Mouse (Mus musculus) heart, adult 2 months (tissue): ENCODE measurements around the gene Sox13.

Experiments used
- CTCF ChIP-seq: fragments of 200-600 bp; IDR thresholded peaks from 2 replicates; pipeline ENCODE4 v1.8.1; 2022; ENCODE audit warnings: antibody characterized with exemption, mild to moderate bottlenecking, moderate library complexity
- EP300 ChIP-seq: fragments of 200-500 bp; IDR thresholded peaks from 2 replicates; pipeline ENCODE4 v1.6.1; 2011; ENCODE audit warnings: low read depth, low read length, control low read depth; ENCODE audit not compliant: insufficient read depth
- POLR2A ChIP-seq: fragments of 200-500 bp; IDR thresholded peaks from 2 replicates; pipeline ENCODE4 v1.6.1; 2011; ENCODE audit warnings: mild to moderate bottlenecking, low read depth, low read length, control low read depth; ENCODE audit not compliant: insufficient read depth

DNA sequence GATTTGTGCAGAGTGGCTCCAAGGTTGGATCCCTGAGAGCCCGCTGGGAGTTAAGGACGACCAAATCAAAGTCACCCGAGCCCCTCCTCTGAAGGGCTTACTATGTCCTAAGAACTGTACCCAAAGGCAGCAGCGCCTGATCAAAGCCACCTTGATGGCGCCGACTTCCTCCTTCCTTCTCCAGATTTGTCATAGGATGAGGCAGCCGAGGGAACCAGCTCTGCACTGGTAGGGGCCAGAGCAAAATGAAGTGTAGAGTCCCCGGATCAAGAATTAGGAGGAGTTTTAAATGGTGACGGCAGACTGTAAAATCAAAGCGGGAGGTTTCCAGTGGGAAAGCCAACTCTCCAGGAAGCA lies 10.6 kb upstream of the Sox13 start:
- TF ChIP-seq CTCF (no peak), EP300 (no peak), POLR2A (no peak)
